Mouse (Mus musculus): ENCODE data around the gene Nectin1. TPM values are rescaled to one million over a fixed set of nuclear protein-coding genes. Genes with fewer than 3 reads are reported as not detected.

The Nectin1 gene
- total and polyA plus RNA-seq, 2 experiments from 2014 or later, result 15.4 to 71.6 TPM

DNA sequence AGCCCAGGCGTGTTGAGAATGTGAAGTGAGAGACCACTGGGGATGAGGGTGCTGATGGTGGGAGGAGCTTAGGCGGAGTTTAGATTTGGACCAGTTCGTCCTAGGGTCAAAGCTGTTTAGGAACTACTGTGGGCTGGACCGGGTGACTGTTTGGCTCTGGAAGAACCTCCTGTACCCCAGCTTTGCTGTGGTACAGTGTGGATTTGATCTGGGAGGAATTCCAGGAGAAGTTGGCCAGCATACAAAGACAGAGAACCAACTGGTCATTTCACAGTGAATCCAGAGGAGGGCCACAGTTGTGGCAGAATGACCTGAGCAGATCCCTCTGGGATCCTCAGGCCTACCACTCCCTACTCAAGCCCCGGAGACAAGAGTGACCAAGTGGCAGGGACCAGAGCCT, 38.6 kb downstream of the Nectin1 start:
- no peaks in the 10 kb centered on the region for H3K27me3 ChIP-seq (ENCODE audit: insufficient read depth, low read length)
- no peak overlapping the region for H3K27ac ChIP-seq (ENCODE audit: low read depth, low read length)
- DNase-seq (ENCODE audit: low spot score) (no peak), ATAC-seq (ENCODE audit: low FRiP score) (no peak)
- H3K4me3 ChIP-seq (ENCODE audit: low read depth, low read length), result no peak overlapping the region
- H3K36me3 ChIP-seq (ENCODE audit: insufficient read depth, low read length), result no peaks in the 10 kb centered on the region; the same call in 1 of the 2 replicates
- no peak overlapping the region for H3K9ac ChIP-seq (replicated peaks; ENCODE audit: low read length, poor library complexity, severe bottlenecking)
- H3K4me2 ChIP-seq (ENCODE audit: low read depth, low read length, poor library complexity, severe bottlenecking), result no peak overlapping the region
- no peak for TF ChIP-seq CTCF (IDR thresholded peaks at IDR 0.05)
- WGBS, result 78% methylated on average over 5 of the region's 5 CpGs
- H3K4me1 ChIP-seq (ENCODE audit: insufficient read depth, low read length), result 0 out of 2 replicates have a peak, but pooled peaks cover 3% of the 10 kb centered on the region
- H3K9me3 ChIP-seq (ENCODE audit: low read length), result no peaks in the 10 kb centered on the region

DNA sequence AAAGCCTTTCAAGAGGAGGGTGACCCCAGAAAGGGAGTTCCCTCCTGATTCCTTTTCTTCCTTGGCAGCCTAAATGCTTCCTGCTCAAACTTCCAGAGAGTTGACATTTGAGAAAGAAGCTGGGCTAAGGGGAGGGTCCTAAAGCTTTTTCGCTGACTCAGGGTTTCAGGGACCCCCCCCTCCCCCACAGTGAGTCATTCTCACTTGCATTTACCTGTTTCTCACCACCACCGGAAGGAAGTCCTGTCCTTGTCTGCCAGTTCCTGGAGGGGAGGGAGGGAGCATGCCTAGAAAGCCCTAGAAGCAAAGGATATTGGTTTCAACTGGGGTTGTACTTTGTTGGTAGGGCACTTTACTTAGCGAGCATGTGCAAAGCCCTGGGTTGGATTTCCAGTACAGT, 40.2 kb downstream of the Nectin1 start:
- ATAC-seq (ENCODE audit: low FRiP score) (no peak), DNase-seq (ENCODE audit: low spot score) (no peak)
- 80% methylated on average over 3 of the region's 3 CpGs for WGBS
- no peak overlapping the region for H3K9ac ChIP-seq (replicated peaks; ENCODE audit: low read length, poor library complexity, severe bottlenecking)
- H3K4me3 ChIP-seq (ENCODE audit: low read depth, low read length), result no peak overlapping the region
- no peak overlapping the region for H3K4me2 ChIP-seq (ENCODE audit: low read depth, low read length, poor library complexity, severe bottlenecking)
- no peak for TF ChIP-seq CTCF (IDR thresholded peaks at IDR 0.05)
- H3K27ac ChIP-seq (ENCODE audit: low read depth, low read length), result no peak overlapping the region
- no peaks in the 10 kb centered on the region for H3K9me3 ChIP-seq (ENCODE audit: low read length)
- H3K27me3 ChIP-seq (ENCODE audit: insufficient read depth, low read length), result no peaks in the 10 kb centered on the region
- no peaks in the 10 kb centered on the region for H3K4me1 ChIP-seq (ENCODE audit: insufficient read depth, low read length)
- H3K36me3 ChIP-seq (ENCODE audit: insufficient read depth, low read length), result no peaks in the 10 kb centered on the region; the same call in 1 of the 2 replicates

DNA sequence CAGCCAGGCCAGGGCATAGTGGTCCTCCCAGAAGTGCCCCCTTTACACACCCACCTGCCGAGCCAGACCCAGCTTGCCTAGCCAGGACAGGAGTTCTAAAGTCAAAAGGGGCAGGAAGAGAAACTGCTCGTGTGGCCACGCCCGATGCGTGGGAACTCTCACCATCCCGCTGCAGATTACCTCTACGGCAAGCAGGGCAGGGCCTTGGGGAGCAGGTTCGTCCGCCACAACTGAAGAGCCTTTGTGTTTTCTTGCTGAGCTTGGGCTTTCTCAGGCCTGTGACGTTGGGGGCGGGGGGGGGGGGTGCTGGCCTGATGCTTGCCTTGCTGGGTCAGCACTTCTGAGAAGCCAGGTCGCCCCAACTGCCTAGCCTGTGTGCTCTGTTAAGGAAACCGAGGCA, 41.1 kb downstream of the Nectin1 start:
- no peaks in the 10 kb centered on the region; the same call in 1 of the 2 replicates for H3K36me3 ChIP-seq (ENCODE audit: insufficient read depth, low read length)
- DNase-seq (ENCODE audit: low spot score) (no peak), ATAC-seq (ENCODE audit: low FRiP score) (no peak)
- no peak for TF ChIP-seq CTCF (IDR thresholded peaks at IDR 0.05)
- H3K4me1 ChIP-seq (ENCODE audit: insufficient read depth, low read length), result no peaks in the 10 kb centered on the region
- no peaks in the 10 kb centered on the region for H3K9me3 ChIP-seq (ENCODE audit: low read length)
- no peak overlapping the region for H3K27ac ChIP-seq (ENCODE audit: low read depth, low read length)
- H3K4me2 ChIP-seq (ENCODE audit: low read depth, low read length, poor library complexity, severe bottlenecking), result no peak overlapping the region
- H3K27me3 ChIP-seq (ENCODE audit: insufficient read depth, low read length), result no peaks in the 10 kb centered on the region
- H3K9ac ChIP-seq (replicated peaks; ENCODE audit: low read length, poor library complexity, severe bottlenecking), result no peak overlapping the region
- no peak overlapping the region for H3K4me3 ChIP-seq (ENCODE audit: low read depth, low read length)
- WGBS, result 74% methylated on average over 13 of the region's 13 CpGs

DNA sequence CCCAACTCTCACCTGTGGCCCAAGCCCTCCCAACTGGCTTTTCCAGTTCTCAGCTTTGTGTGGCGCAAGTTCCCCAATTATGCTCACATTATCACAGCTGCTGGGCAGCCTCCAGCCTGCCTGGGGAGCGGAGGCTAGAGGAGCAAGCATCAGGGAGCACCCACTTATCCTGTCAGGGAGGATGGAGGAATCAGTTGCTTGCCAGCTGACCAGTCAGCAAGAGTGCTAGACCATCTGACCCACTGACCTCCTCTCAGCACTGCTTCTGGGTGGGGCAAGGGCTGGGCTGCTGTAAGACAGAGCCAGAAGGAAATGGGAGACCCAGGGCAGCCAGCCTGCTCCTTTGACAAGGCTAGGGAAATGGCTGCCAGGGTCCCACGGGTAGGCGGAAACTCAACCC, 43.8 kb downstream of the Nectin1 start:
- WGBS, result 80% methylated on average over 4 of the region's 4 CpGs
- Histone ChIP-seq H3K9me3 (ENCODE audit: low read length) (no peaks in the 10 kb centered on the region), H3K27me3 (ENCODE audit: insufficient read depth, low read length) (no peaks in the 10 kb centered on the region), H3K4me2 (ENCODE audit: low read depth, low read length, poor library complexity, severe bottlenecking) (no peak overlapping the region), H3K27ac (ENCODE audit: low read depth, low read length) (no peak overlapping the region), H3K4me3 (ENCODE audit: low read depth, low read length) (no peak overlapping the region), H3K36me3 (ENCODE audit: insufficient read depth, low read length) (peaks cover 3% of the 10 kb centered on the region; the same call in 1 of the 2 replicates), H3K9ac (replicated peaks; ENCODE audit: low read length, poor library complexity, severe bottlenecking) (no peak overlapping the region), H3K4me1 (ENCODE audit: insufficient read depth, low read length) (no peaks in the 10 kb centered on the region)
- TF ChIP-seq CTCF (IDR thresholded peaks at IDR 0.05), result no peak
- ATAC-seq (ENCODE audit: low FRiP score) (no peak), DNase-seq (ENCODE audit: low spot score) (no peak)

DNA sequence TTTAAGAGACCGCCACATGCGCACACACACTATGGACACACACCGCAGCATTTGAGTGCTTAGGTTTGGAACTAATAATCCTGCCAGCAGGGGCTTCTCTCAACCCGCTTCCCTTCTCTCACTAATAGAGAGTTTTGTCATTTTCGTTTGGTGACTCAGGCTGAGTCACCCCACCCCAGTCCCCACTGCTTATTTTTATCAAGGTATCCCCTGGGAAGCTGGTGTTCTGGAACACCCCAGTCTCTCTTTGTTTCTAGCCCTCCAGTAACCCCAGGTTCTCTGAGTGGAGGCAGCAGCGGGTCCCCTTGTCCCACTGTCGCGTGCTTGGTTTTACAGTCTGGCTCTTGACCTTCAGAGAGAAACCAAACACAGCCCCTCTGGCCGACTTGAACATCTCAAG, 48.9 kb downstream of the Nectin1 start:
- WGBS, result 83% methylated on average over 9 of the region's 9 CpGs
- peaks cover 30% of the 10 kb centered on the region for H3K36me3 ChIP-seq (ENCODE audit: insufficient read depth, low read length)

DNA sequence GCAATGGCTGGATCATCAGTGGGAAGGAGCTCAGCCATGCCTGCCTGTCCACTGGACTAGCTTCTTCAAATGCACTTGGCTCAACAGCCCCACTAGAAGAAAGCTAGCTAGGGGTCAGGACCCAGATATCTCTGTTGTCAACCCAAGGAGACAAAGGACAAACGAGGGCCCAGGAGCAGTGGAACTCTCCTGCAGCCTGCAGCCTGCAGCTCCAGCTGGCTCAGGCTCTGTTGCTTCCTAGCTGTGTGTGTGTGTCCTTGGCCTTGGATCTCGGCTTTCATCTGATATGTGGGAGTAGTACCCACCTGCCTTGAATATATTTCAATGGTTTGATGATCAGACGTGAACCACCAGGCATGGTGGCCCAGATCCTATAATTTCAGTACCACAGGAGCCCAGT, 49.6 kb downstream of the Nectin1 start:
- 80% methylated on average over 3 of the region's 3 CpGs for WGBS
- H3K36me3 ChIP-seq (ENCODE audit: insufficient read depth, low read length), result peaks cover 30% of the 10 kb centered on the region

More for the DNA sequence above, 48.9 kb downstream of the Nectin1 start:
- no peaks in the 10 kb centered on the region for H3K4me1 ChIP-seq (ENCODE audit: insufficient read depth, low read length)
- no peaks in the 10 kb centered on the region for H3K9me3 ChIP-seq (ENCODE audit: low read length)
- no peak overlapping the region for H3K4me3 ChIP-seq (ENCODE audit: low read depth, low read length)
- H3K9ac ChIP-seq (replicated peaks; ENCODE audit: low read length, poor library complexity, severe bottlenecking), result no peak overlapping the region
- H3K27ac ChIP-seq (ENCODE audit: low read depth, low read length), result no peak overlapping the region
- TF ChIP-seq CTCF (IDR thresholded peaks at IDR 0.05), result no peak
- H3K27me3 ChIP-seq (ENCODE audit: insufficient read depth, low read length), result no peaks in the 10 kb centered on the region
- no peak overlapping the region for H3K4me2 ChIP-seq (ENCODE audit: low read depth, low read length, poor library complexity, severe bottlenecking)
- no peak for DNase-seq (ENCODE audit: low spot score)
- no peak for ATAC-seq (ENCODE audit: low FRiP score)

More for the DNA sequence above, 49.6 kb downstream of the Nectin1 start:
- Histone ChIP-seq H3K27me3 (ENCODE audit: insufficient read depth, low read length) (no peaks in the 10 kb centered on the region), H3K9ac (replicated peaks; ENCODE audit: low read length, poor library complexity, severe bottlenecking) (no peak overlapping the region), H3K4me2 (ENCODE audit: low read depth, low read length, poor library complexity, severe bottlenecking) (no peak overlapping the region), H3K4me3 (ENCODE audit: low read depth, low read length) (no peak overlapping the region), H3K4me1 (ENCODE audit: insufficient read depth, low read length) (no peaks in the 10 kb centered on the region), H3K27ac (ENCODE audit: low read depth, low read length) (no peak overlapping the region), H3K9me3 (ENCODE audit: low read length) (no peaks in the 10 kb centered on the region)
- ATAC-seq (ENCODE audit: low FRiP score) (no peak), DNase-seq (ENCODE audit: low spot score) (no peak)
- TF ChIP-seq CTCF (IDR thresholded peaks at IDR 0.05), result no peak

All from midbrain, postnatal 0 days (tissue).